Mouse (Mus musculus): Measurements from ENCODE around the gene Pex5l.

DNA sequence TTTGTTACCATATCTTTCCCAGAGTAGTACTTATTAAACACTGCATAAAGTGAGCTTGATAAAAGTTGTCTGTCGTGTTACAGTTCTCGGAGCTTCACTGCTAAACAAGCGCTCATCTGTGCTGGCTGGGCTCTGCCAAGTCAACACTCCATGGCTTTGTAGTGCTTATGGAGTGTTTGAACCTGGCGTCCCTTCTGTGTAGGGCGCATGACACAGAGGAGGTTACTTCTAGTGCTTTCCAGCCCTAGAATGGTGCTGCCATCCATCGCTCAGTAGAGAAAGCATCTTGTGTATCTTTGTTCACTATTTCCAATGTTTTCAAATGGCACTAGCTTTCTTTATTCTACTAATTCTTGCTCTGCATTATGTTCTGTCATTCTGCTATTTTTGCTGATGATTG lies 39.5 kb downstream of the Pex5l start:
- TF ChIP-seq RCOR1 (conservative IDR thresholded peaks at IDR 0.05; ENCODE audit: low read depth, low read length): no peak
- no peak for TF ChIP-seq USF1 (IDR thresholded peaks at IDR 0.05; ENCODE audit: low read depth, low read length)
- no peak for TF ChIP-seq MAX (IDR thresholded peaks at IDR 0.05; ENCODE audit: low read length)
- TF ChIP-seq CTCF (conservative IDR thresholded peaks at IDR 0.05 in 1 of 2, IDR thresholded peaks at IDR 0.05 in 1 of 2; ENCODE audit: low read depth in 2 of 2, low read length in 2 of 2): no peak

Measured in CH12.LX (cell line).